Mouse (Mus musculus) ES-Bruce4 (cell line): ENCODE measurements around the gene Rnf111. TPM values are rescaled to one million over a fixed set of nuclear protein-coding genes. Genes with fewer than 3 reads are reported as not detected.

ENCODE experiments used
- H3K27ac ChIP-seq: 2 replicates; pipeline ENCODE4 v1.5.1; 2012; ENCODE audit warnings: low read length, inconsistent platforms; ENCODE audit not compliant: insufficient read depth
- H3K27me3 ChIP-seq: 2 replicates; pipeline ENCODE4 v1.6.1; 2012; ENCODE audit warnings: mild to moderate bottlenecking, low read length, inconsistent platforms; ENCODE audit not compliant: control insufficient read depth, poor library complexity, insufficient read depth, severe bottlenecking
- H3K36me3 ChIP-seq: 2 replicates; pipeline ENCODE4 v1.6.1; 2012; ENCODE audit warnings: inconsistent platforms, mild to moderate bottlenecking, low read length, moderate library complexity; ENCODE audit not compliant: control insufficient read depth, poor library complexity, insufficient read depth, severe bottlenecking
- H3K4me1 ChIP-seq: one replicate; pipeline ENCODE4 v1.8.1; 2011; ENCODE audit warnings: low read length; ENCODE audit not compliant: control insufficient read depth, insufficient read depth
- H3K4me3 ChIP-seq: 2 replicates; pipeline ENCODE4 v1.5.1; 2011; ENCODE audit warnings: low read depth, mild to moderate bottlenecking, low read length
- H3K9ac ChIP-seq: 2 replicates; pipeline ENCODE4 v1.6.1; 2012; ENCODE audit warnings: low read depth, mild to moderate bottlenecking, inconsistent platforms; ENCODE audit not compliant: poor library complexity, severe bottlenecking
- H3K9me3 ChIP-seq: replicated peaks from 2 replicates; pipeline ENCODE4 v1.6.1; 2012; ENCODE audit warnings: mild to moderate bottlenecking, low read length, inconsistent platforms; ENCODE audit not compliant: control insufficient read depth, poor library complexity, insufficient read depth, severe bottlenecking
- CTCF ChIP-seq: IDR thresholded peaks from one replicate; pipeline ENCODE4 v1.8.1; 2011; ENCODE audit warnings: low read depth, low read length
- EP300 ChIP-seq: IDR thresholded peaks from 2 replicates; pipeline ENCODE4 v1.6.1; 2011; ENCODE audit warnings: low read depth, low read length; ENCODE audit not compliant: insufficient read depth
- POLR2A ChIP-seq: IDR thresholded peaks from one replicate; pipeline ENCODE4 v1.8.1; 2011; ENCODE audit warnings: low read length; ENCODE audit not compliant: insufficient read depth
- polyA plus RNA-seq: library from polyadenylated mRNA; stranded (reverse); fragments of >200 nt; gene quantifications from 2 replicates; pipeline ENCODE4 v1.2.4, GENCODE M21; 2011; ENCODE audit warnings: low read depth; ENCODE audit not compliant: missing spikeins, insufficient read depth, insufficient read length

The Rnf111 gene
- polyA plus RNA-seq, 1 experiment: 54.3 TPM

DNA sequence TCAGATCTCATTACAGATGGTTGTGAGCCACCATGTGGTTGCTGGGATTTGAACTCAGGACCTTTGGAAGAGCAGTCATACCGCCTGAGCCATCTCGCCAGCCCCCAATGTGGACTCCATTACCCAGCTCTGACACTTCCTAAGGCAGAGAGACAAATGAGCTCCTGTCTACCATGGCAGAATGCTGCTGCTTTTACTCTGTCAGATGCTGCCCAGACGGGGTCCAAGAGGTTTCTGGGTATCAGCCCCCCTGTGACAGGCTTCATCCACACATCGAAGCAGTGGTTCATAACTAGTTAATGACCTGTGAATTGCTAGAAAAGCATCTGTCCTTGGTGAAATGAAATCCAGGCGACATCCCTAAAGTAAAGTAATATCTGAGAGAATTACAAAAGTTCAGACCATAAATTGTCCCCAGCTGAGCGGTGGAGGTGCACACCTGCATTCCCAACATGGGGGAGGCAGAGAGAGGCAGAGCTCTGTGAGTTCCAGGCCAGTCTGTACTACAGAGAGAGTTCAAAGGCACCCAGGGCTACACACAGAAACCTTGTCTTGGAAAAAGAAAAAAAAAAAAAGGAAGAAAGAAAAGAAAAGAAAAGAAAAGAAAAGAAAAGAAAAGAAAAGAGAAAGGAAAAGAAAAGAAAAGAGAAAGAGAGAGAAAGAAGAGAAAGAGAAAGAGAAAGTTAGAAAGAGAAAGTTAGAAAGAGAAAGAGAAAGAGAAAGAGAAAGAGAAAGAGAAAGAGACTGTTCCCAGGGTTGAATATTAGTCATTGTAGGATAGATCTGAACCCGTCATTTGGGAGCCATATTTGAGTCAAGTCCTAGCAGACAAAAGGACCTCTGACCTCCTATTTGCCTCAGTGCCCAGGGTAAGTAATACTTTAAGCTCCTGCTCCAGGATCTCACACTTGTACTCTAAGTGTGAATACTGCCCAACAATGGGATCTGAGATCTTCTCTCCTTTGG lies 123.7 kb downstream of the Rnf111 start:
- H3K9ac ChIP-seq: no peak overlapping the region
- H3K27ac ChIP-seq: no peak overlapping the region
- no peaks in the 10 kb centered on the region for H3K4me1 ChIP-seq
- TF ChIP-seq EP300 (no peak), CTCF (no peak), POLR2A (no peak)
- 0 out of 2 replicates have a peak, but pooled peaks cover 6% of the 10 kb centered on the region for H3K36me3 ChIP-seq
- H3K4me3 ChIP-seq: no peak overlapping the region
- no peaks in the 10 kb centered on the region for H3K27me3 ChIP-seq
- H3K9me3 ChIP-seq: no peaks in the 10 kb centered on the region

Other genes with a start within 250 kb of the Rnf111 start
- 259 and 260 TPM in 2 replicates for gene Ccnb2, start 82.2 kb downstream of the Rnf111 start, polyA plus RNA-seq
- gene Sltm, start 39.0 kb upstream of the Rnf111 start, polyA plus RNA-seq: 87.7 and 92.0 TPM in 2 replicates
- not detected in 2 replicates for gene Gm10642, start 152.5 kb upstream of the Rnf111 start, polyA plus RNA-seq
- gene Mindy2, start 153.4 kb upstream of the Rnf111 start, polyA plus RNA-seq: 3.5 and 4.0 TPM in 2 replicates
- 31.4 and 34.8 TPM in 2 replicates for gene Adam10, start 175.3 kb upstream of the Rnf111 start, polyA plus RNA-seq